Mouse (Mus musculus) embryo, embryonic 10.5 days (tissue): ENCODE data around the gene Olfr1381.
"Not testable (repeated sequence)": the region's sequence is repeated elsewhere in the genome, so short reads cannot be mapped to it uniquely, and the experiment has no call there.

Experiments
- DNase-seq: peaks from one replicate; pipeline ENCODE4 v3.0.0-alpha.2; 2015; ENCODE audit warnings: low spot score

Gene Olfr1381

GRCm38 (mm10) chr11:49543149-49543548 lies at the start of gene Olfr1381:
TSS of gene Olfr1381 (plus strand) at chr11:49543449.
- peak; percentile 3 for DNase-seq

- no peak for DNase-seq
These were observed 25.2 kb upstream of the Olfr1381 start for GRCm38 (mm10) chr11:49518086-49518485.

GRCm38 (mm10) chr11:49519348-49519747 lies 23.9 kb upstream of the Olfr1381 start, which contains the start of gene Olfr1383:
TSS of gene Olfr1383 (plus strand) at chr11:49519648.
- no peak for DNase-seq

- DNase-seq = no peak
These were observed 15.3 kb upstream of the Olfr1381 start, which contains the start of gene Olfr1382 for GRCm38 (mm10) chr11:49527947-49528346. TSS of gene Olfr1382 (plus strand) at chr11:49528247.

GRCm38 (mm10) chr11:49532761-49533160 lies 10.5 kb upstream of the Olfr1381 start:
- no peak for DNase-seq

GRCm38 (mm10) chr11:49536631-49537030 lies 6.6 kb upstream of the Olfr1381 start:
- DNase-seq = peak; percentile 10

GRCm38 (mm10) chr11:49554033-49554432 lies 10.8 kb downstream of the Olfr1381 start:
- peak; percentile 21 for DNase-seq

- not testable (repeated sequence) for DNase-seq
These were observed 13.3 kb downstream of the Olfr1381 start, which contains the start of gene Olfr1380 for GRCm38 (mm10) chr11:49556578-49556977. TSS of gene Olfr1380 (plus strand) at chr11:49556878.

GRCm38 (mm10) chr11:49575054-49575453 lies 31.8 kb downstream of the Olfr1381 start:
- peak; percentile 39 for DNase-seq

- not testable (repeated sequence) for DNase-seq
These were observed 37.2 kb downstream of the Olfr1381 start for GRCm38 (mm10) chr11:49580452-49580851.

GRCm38 (mm10) chr11:49590213-49590612 lies 47.0 kb downstream of the Olfr1381 start:
- no peak for DNase-seq

- not testable (repeated sequence) for DNase-seq
These were observed 53.9 kb downstream of the Olfr1381 start for GRCm38 (mm10) chr11:49597149-49597548.
